ENCODE assay signal across 13 mouse cellular contexts in genomic region chr2:137224702-137225552, GRCm38 (mm10).
DNase-seq lines count a peak whose midpoint lies in the region; ATAC-seq and TF ChIP-seq lines count a peak whose summit lies in the region.
"Had no signal": no experiment of that assay in that cellular context is flagged by ENCODE, and none has a peak within 500 bp of the region (broad histone marks: within the 10 kb centered on the region; RNA-seq: fewer than 3 reads in every experiment).

No protein-coding gene starts in this region.

- DNase-seq in urinary bladder, adult 2 months (ENCODE audit: low spot score): peak; percentile 24
- no peak for DNase-seq in urinary bladder, postnatal 10 days (ENCODE audit: low spot score)
- DNase-seq in lung, postnatal 0 days (ENCODE audit: low spot score): peak; percentile 83
- DNase-seq in urinary bladder, postnatal 36 days (ENCODE audit: low spot score in 2 of 2): peak; percentile 42 to 56
- DNase-seq in gastrocnemius, postnatal 25 days: no peak
- no peak for DNase-seq in forebrain, embryonic 10.5 days (ENCODE audit: extremely low spot score, low spot score)
- DNase-seq: cerebellum, postnatal 14 days; heart, adult 2 months had no signal

- TF ChIP-seq EP300 in lung, postnatal 0 days (IDR thresholded peaks at IDR 0.05): peak; percentile 76

- H3K27me3 ChIP-seq in kidney, embryonic 14.5 days (ENCODE audit: control insufficient read depth, insufficient read depth, low read length): no peaks in the 10 kb centered on the region
- no peaks in the 10 kb centered on the region for H3K27me3 ChIP-seq in lung, postnatal 0 days (replicated peaks; ENCODE audit: insufficient read depth, low read length)
- no peaks in the 10 kb centered on the region for H3K27me3 ChIP-seq in heart, embryonic 11.5 days (ENCODE audit: control insufficient read depth, insufficient read depth, low read length)
- H3K27me3 ChIP-seq in forebrain, embryonic 10.5 days (ENCODE audit: poor library complexity, severe bottlenecking): no peaks in the 10 kb centered on the region
- H3K27me3 ChIP-seq: limb, embryonic 13.5 days had no signal

- H3K4me2 ChIP-seq in kidney, embryonic 14.5 days (replicated peaks; ENCODE audit: low read depth, low read length): no peak overlapping the region
- no peak overlapping the region for H3K4me2 ChIP-seq in lung, postnatal 0 days (replicated peaks; ENCODE audit: low read depth, low read length)
- H3K4me2 ChIP-seq in heart, embryonic 11.5 days: no peak overlapping the region
- H3K4me2 ChIP-seq: limb, embryonic 13.5 days; midbrain, embryonic 11.5 days had no signal

- no peaks in the 10 kb centered on the region for H3K9me3 ChIP-seq in kidney, embryonic 14.5 days (ENCODE audit: control insufficient read depth, low read length)
- H3K9me3 ChIP-seq in lung, postnatal 0 days (ENCODE audit: low read length): no peaks in the 10 kb centered on the region
- no peaks in the 10 kb centered on the region for H3K9me3 ChIP-seq in heart, embryonic 11.5 days (replicated peaks; ENCODE audit: control insufficient read depth, low read length)
- no peaks in the 10 kb centered on the region for H3K9me3 ChIP-seq in forebrain, embryonic 10.5 days
- H3K9me3 ChIP-seq: hindbrain, embryonic 10.5 days; limb, embryonic 13.5 days had no signal

- no peaks in the 10 kb centered on the region for H3K4me1 ChIP-seq in kidney, embryonic 14.5 days (ENCODE audit: control insufficient read depth, insufficient read depth, low read length)
- no peaks in the 10 kb centered on the region for H3K4me1 ChIP-seq in lung, postnatal 0 days (ENCODE audit: insufficient read depth, low read depth, low read length)
- no peaks in the 10 kb centered on the region for H3K4me1 ChIP-seq in heart, embryonic 11.5 days (ENCODE audit: control insufficient read depth, insufficient read depth, low read length)
- H3K4me1 ChIP-seq in forebrain, embryonic 10.5 days: peaks cover 9% of the 10 kb centered on the region

- H3K9ac ChIP-seq in kidney, embryonic 14.5 days (ENCODE audit: low read depth, low read length): no peak overlapping the region
- H3K9ac ChIP-seq in lung, postnatal 0 days (replicated peaks; ENCODE audit: low read depth): no peak overlapping the region
- no peak overlapping the region for H3K9ac ChIP-seq in heart, embryonic 11.5 days (ENCODE audit: low read depth, low read length)
- H3K9ac ChIP-seq: limb, embryonic 13.5 days had no signal

- ATAC-seq in kidney, embryonic 14.5 days (ENCODE audit: low FRiP score, low TSS enrichment): peak; percentile 46; the same call in 1 of the 2 replicates
- ATAC-seq in lung, postnatal 0 days: peak; percentile 96
- no peak for ATAC-seq in heart, embryonic 11.5 days (replicated peaks; ENCODE audit: insufficient number of reproducible peaks, low FRiP score, low TSS enrichment)

- H3K36me3 ChIP-seq in kidney, embryonic 14.5 days (ENCODE audit: control insufficient read depth, insufficient read depth, low read length): no peaks in the 10 kb centered on the region
- no peaks in the 10 kb centered on the region for H3K36me3 ChIP-seq in lung, postnatal 0 days (ENCODE audit: insufficient read depth, low read length)
- H3K36me3 ChIP-seq in heart, embryonic 11.5 days (ENCODE audit: control insufficient read depth, insufficient read depth, low read length): no peaks in the 10 kb centered on the region
- H3K36me3 ChIP-seq in forebrain, embryonic 10.5 days (replicated peaks): no peaks in the 10 kb centered on the region
- H3K36me3 ChIP-seq: hindbrain, embryonic 10.5 days; limb, embryonic 13.5 days had no signal

- TF ChIP-seq CTCF in lung, postnatal 0 days (IDR thresholded peaks at IDR 0.05): no peak

- no peak overlapping the region for H3K27ac ChIP-seq in kidney, embryonic 14.5 days (ENCODE audit: low read depth, low read length)
- peak overlapping the region; percentile 54 for H3K27ac ChIP-seq in lung, postnatal 0 days (ENCODE audit: low read length)
- H3K27ac ChIP-seq in heart, embryonic 11.5 days (ENCODE audit: low read depth, low read length): no peak overlapping the region
- no peak overlapping the region for H3K27ac ChIP-seq in forebrain, embryonic 10.5 days
- H3K27ac ChIP-seq: heart, adult 2 months; hindbrain, embryonic 10.5 days; limb, embryonic 13.5 days had no signal

- WGBS in kidney, embryonic 14.5 days: 68% methylated on average over 10 of the region's 10 CpGs
- WGBS in lung, postnatal 0 days: 43% methylated on average over 10 of the region's 10 CpGs
- 72% methylated on average over 10 of the region's 10 CpGs for WGBS in heart, embryonic 11.5 days (ENCODE audit: insufficient replicate concordance)
- WGBS in forebrain, embryonic 10.5 days: 91% methylated on average over 10 of the region's 10 CpGs

- no peak overlapping the region for H3K4me3 ChIP-seq in kidney, embryonic 14.5 days (ENCODE audit: low read length)
- H3K4me3 ChIP-seq in lung, postnatal 0 days (ENCODE audit: low read depth, low read length): no peak overlapping the region
- H3K4me3 ChIP-seq in heart, embryonic 11.5 days (ENCODE audit: low read depth, low read length): no peak overlapping the region
- no peak overlapping the region for H3K4me3 ChIP-seq in forebrain, embryonic 10.5 days
- H3K4me3 ChIP-seq: heart, adult 2 months; hindbrain, embryonic 10.5 days; limb, embryonic 13.5 days had no signal

Comparison
In these comparisons a context has a peak if more than half of its experiments do, and no peak if none do; other contexts are left out.
1. DNase-seq: peak in urinary bladder, adult 2 months (single experiment), lung, postnatal 0 days (single experiment) and urinary bladder, postnatal 36 days (2 of 2); none in urinary bladder, postnatal 10 days (single experiment), gastrocnemius, postnatal 25 days (single experiment) and forebrain, embryonic 10.5 days (single experiment).